Mouse (Mus musculus) hindbrain, postnatal 0 days (tissue): ENCODE results near the gene Sf1. TPM values are rescaled to one million over a fixed set of nuclear protein-coding genes. Genes with fewer than 3 reads are reported as not detected.

Experiments
- ATAC-seq: fragments of 200-750 bp; cut with Nextera tagmentation; 2 replicates; pipeline ENCODE4 v1.8.0; 2017; ENCODE audit warnings: mild to moderate bottlenecking, moderate TSS enrichment, moderate library complexity
- DNase-seq: peaks from one replicate; pipeline ENCODE4 v3.0.0-alpha.2; 2015; ENCODE audit warnings: low spot score
- H3K27ac ChIP-seq: fragments of 300-500 bp; sonication (generic); 2 replicates; pipeline ENCODE4 v1.5.1; 2014; ENCODE audit warnings: mild to moderate bottlenecking
- H3K27me3 ChIP-seq: fragments of 300-500 bp; sonication (generic); 2 replicates; pipeline ENCODE4 v1.6.1; 2014; ENCODE audit warnings: low read length, mixed read lengths; ENCODE audit not compliant: insufficient read depth
- H3K36me3 ChIP-seq: fragments of 300-500 bp; sonication (generic); 2 replicates; pipeline ENCODE4 v1.6.1; 2014; ENCODE audit warnings: low read length, mixed read lengths; ENCODE audit not compliant: insufficient read depth
- H3K4me1 ChIP-seq: fragments of 300-500 bp; sonication (generic); 2 replicates; pipeline ENCODE4 v1.6.1; 2014; ENCODE audit warnings: antibody characterized with exemption, low read length, mixed read lengths; ENCODE audit not compliant: insufficient read depth
- H3K4me2 ChIP-seq: fragments of 300-500 bp; sonication (generic); 2 replicates; pipeline ENCODE4 v1.6.1; 2014; ENCODE audit warnings: low read depth, mild to moderate bottlenecking, low read length, moderate library complexity, mixed read lengths
- H3K4me3 ChIP-seq: fragments of 300-500 bp; sonication (generic); 2 replicates; pipeline ENCODE4 v1.5.1; 2014; ENCODE audit warnings: low read length
- H3K9ac ChIP-seq: fragments of 300-500 bp; sonication (generic); replicated peaks from 2 replicates; pipeline ENCODE4 v1.6.1; 2014; ENCODE audit warnings: mild to moderate bottlenecking, low read length, moderate library complexity, mixed read lengths
- H3K9me3 ChIP-seq: fragments of 300-500 bp; sonication (generic); 2 replicates; pipeline ENCODE4 v1.6.1; 2016; ENCODE audit warnings: low read length, mixed read lengths
- CTCF ChIP-seq: IDR thresholded peaks from 2 replicates; pipeline ENCODE4 v1.5.1; 2016; ENCODE audit warnings: antibody characterized with exemption, control low read depth, low read depth
- WGBS: fragments of 180-500 bp; shearing (Covaris S2); extraction: QIAGEN DNeasy Blood & Tissue Kit; methylation state at CpG from one replicate; pipeline ENCODE4 v1.1.7; 2014; 5-methylcytosine and 5-hydroxymethylcytosine counted together
- polyA plus RNA-seq: library from polyadenylated mRNA; unstranded; fragments of >200 nt; fragmentation: Nextera tagmentation; extraction: Ambion mirVana; gene quantifications from 2 replicates; pipeline ENCODE4 v1.2.1, GENCODE M21; 2015
- total RNA-seq: library from RNA; depleted of rRNA; stranded (reverse); fragments of >200 nt; gene quantifications from 2 replicates; pipeline ENCODE4 v1.2.3, GENCODE M21; 2014

Gene Sf1
- total and polyA plus RNA-seq, 2 experiments from 2014 or later: 84.9 to 89.0 TPM

DNA sequence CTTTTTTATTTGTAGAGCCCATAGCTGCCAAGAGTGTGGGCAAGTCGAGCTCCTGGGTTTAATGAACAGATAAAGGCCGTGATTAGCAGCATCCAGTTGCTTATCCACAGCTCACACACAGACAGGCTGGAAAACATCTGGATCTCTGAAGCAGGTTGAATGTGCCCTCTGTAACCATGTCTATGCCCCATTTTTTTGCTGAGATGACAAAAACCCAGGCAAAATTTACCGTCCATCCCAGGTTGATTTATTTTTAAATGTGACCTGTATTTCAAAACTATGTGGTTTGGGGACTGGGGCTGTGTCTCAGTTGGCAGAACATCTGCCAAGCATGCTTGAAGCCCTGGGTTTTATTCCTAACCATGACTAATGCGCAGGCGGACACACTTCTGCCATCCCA lies 45.7 kb downstream of the Sf1 start:
- Histone ChIP-seq H3K4me3 (no peak overlapping the region), H3K4me1 (no peaks in the 10 kb centered on the region), H3K27me3 (no peaks in the 10 kb centered on the region), H3K9me3 (no peaks in the 10 kb centered on the region), H3K4me2 (no peak overlapping the region), H3K27ac (no peak overlapping the region), H3K36me3 (no peaks in the 10 kb centered on the region), H3K9ac (no peak overlapping the region)
- no peak for TF ChIP-seq CTCF
- no peak for DNase-seq
- no peak for ATAC-seq
- WGBS: 76% methylated on average over 5 of the region's 5 CpGs

- no peak for ATAC-seq
- H3K27ac ChIP-seq: no peak overlapping the region
- TF ChIP-seq CTCF: no peak
- no peaks in the 10 kb centered on the region for H3K36me3 ChIP-seq
- H3K4me2 ChIP-seq: no peak overlapping the region
- no peak overlapping the region for H3K9ac ChIP-seq
- no peak overlapping the region for H3K4me3 ChIP-seq
- no peaks in the 10 kb centered on the region for H3K9me3 ChIP-seq
- no peak for DNase-seq
- no peaks in the 10 kb centered on the region for H3K27me3 ChIP-seq
- no peaks in the 10 kb centered on the region for H3K4me1 ChIP-seq
- 87% methylated on average over 5 of the region's 5 CpGs for WGBS
These were observed 46.4 kb downstream of the Sf1 start for GRCm38 (mm10) chr19:6409936-6410335.

DNA sequence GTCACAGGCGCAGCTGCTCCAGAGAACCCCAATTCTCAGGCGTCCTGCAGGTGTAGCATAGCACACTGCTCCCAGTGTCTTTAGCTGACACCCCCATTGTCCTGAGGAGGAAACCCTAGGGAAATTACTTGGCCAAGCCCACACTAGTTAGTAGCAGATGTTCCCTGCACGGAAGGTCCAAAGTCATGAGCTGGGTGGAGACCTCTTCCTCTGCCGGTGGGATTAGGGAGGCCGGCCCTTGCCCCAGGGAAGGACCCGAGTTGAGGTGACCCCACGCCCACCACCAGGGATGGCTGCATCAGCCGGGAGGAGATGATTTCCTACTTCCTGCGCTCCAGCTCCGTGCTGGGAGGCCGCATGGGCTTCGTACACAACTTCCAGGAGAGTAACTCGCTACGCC lies 49.3 kb downstream of the Sf1 start:
- DNase-seq (no peak), ATAC-seq (no peak)
- H3K4me2 ChIP-seq: no peak overlapping the region
- no peak for TF ChIP-seq CTCF
- no peak overlapping the region for H3K27ac ChIP-seq
- H3K27me3 ChIP-seq: no peaks in the 10 kb centered on the region
- whole genome bisulfite sequencing: 66% methylated on average over 14 of the region's 14 CpGs
- peaks cover 18% of the 10 kb centered on the region for H3K4me1 ChIP-seq
- H3K9me3 ChIP-seq: no peaks in the 10 kb centered on the region
- no peaks in the 10 kb centered on the region for H3K36me3 ChIP-seq
- H3K9ac ChIP-seq: no peak overlapping the region
- H3K4me3 ChIP-seq: no peak overlapping the region

GRCm38 (mm10) chr19:6415454-6415853 lies 52.0 kb downstream of the Sf1 start:
- WGBS: 28% methylated on average over 6 of the region's 6 CpGs
- Histone ChIP-seq H3K4me1 (peaks cover 21% of the 10 kb centered on the region), H3K4me2 (no peak overlapping the region), H3K27ac (peak overlapping the region; percentile 67), H3K9ac (no peak overlapping the region; the same call in 1 of the 2 replicates), H3K4me3 (no peak overlapping the region), H3K27me3 (no peaks in the 10 kb centered on the region), H3K9me3 (no peaks in the 10 kb centered on the region), H3K36me3 (no peaks in the 10 kb centered on the region)
- DNase-seq: no peak
- no peak for TF ChIP-seq CTCF
- no peak for ATAC-seq

GRCm38 (mm10) chr19:6416124-6416770 lies 52.8 kb downstream of the Sf1 start:
- peak overlapping the region; percentile 67 for H3K27ac ChIP-seq
- no peaks in the 10 kb centered on the region for H3K27me3 ChIP-seq
- peak overlapping the region; percentile 40 for H3K9ac ChIP-seq
- no peaks in the 10 kb centered on the region for H3K9me3 ChIP-seq
- TF ChIP-seq CTCF: no peak
- peaks cover 29% of the 10 kb centered on the region for H3K4me1 ChIP-seq
- WGBS: 8% methylated on average over 9 of the region's 9 CpGs
- H3K36me3 ChIP-seq: no peaks in the 10 kb centered on the region
- no peak overlapping the region for H3K4me3 ChIP-seq
- peak overlapping the region; percentile 21 for H3K4me2 ChIP-seq
- ATAC-seq (0 out of 2 replicates have a peak, but pooled peaks have one; percentile 6), DNase-seq (peak; percentile 82)

DNA sequence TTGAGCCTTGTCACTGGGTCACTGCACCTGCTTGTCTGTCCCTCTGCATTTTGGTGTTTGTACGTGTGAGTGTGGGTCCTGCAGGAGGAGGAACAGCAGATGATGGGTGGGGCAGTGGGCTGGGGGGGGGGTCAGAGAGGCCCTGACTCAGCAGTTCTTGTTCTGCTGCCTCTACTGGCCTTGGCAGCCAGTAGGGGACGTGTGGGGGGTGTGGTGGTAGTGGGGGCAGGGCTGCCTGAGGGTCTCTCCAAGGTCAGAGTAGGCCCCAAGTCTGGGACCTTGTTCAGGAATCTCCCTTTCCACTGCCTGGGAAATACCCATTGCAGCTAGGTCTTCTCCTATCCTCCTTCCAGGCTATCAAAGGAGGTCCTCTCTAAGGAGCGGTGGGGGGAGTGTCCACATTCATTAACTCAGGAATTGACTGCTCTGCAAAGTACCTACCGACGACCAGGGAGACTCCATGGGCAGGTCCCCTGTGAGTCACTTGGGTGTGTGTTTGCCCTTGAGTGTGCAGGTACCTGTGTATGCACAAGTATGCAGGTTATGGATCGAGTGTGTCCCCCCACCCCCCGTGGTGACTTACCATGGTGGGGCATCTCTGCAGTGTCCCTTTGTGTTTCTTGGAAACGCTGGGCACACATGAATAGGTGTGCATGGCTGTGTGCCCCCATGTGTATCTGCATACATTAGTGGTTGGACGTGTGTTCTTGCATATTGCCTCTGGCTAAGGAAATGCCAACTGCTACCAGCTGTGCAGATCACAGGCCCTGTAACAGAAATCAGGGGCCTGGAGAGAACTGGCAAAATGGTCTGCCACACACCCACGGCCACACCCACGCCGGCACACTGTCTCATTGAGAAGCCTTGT lies 53.6 kb downstream of the Sf1 start:
- Histone ChIP-seq H3K4me2 (peak overlapping the region; percentile 76; the same call in 1 of the 2 replicates), H3K9me3 (no peaks in the 10 kb centered on the region), H3K4me1 (peaks cover 37% of the 10 kb centered on the region), H3K27ac (peak overlapping the region; percentile 94), H3K36me3 (no peaks in the 10 kb centered on the region), H3K9ac (peak overlapping the region; percentile 80; the same call in 1 of the 2 replicates), H3K4me3 (no peak overlapping the region), H3K27me3 (no peaks in the 10 kb centered on the region)
- ATAC-seq: no peak
- WGBS: 57% methylated on average over 12 of the region's 12 CpGs
- DNase-seq: no peak
- TF ChIP-seq CTCF: no peak
